Mouse (Mus musculus): ENCODE data around the gene Cfap43. TPM values are rescaled to one million over a fixed set of nuclear protein-coding genes. Genes with fewer than 3 reads are reported as not detected.

Gene Cfap43
- polyA plus RNA-seq, 1 experiment from 2014 or later, result 0.16 TPM

DNA sequence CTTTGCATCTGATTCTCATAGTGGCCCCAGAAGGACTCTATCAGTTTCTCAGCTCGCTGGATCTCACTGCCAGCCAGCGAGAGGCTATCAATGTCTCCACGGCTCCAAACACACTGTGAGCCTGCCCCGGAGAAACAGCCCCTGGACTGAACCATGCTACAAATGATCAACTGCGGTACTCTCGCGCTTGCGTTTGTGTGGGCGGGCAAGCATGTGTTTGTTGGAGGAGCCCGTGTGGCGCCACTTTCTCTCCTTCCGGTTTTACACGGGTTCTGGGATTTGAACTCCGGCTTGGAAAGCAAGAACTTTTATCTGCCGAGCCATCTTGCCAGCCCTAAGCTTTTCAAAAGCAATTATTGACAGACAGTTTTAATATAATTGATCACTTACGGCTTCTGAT is 86.8 kb downstream of the Cfap43 start:
- no peak for ATAC-seq (ENCODE audit: insufficient number of reproducible peaks, insufficient read depth, low FRiP score, low read depth)
- H3K4me3 ChIP-seq (ENCODE audit: control insufficient read depth in 1 of 2, insufficient read depth in 1 of 2, low read depth in 1 of 2, low read length in 2 of 2), result no peak overlapping the region
- no peaks in the 10 kb centered on the region for H3K27me3 ChIP-seq (ENCODE audit: control insufficient read depth, insufficient read depth, low read length)
- no peaks in the 10 kb centered on the region for H3K36me3 ChIP-seq (ENCODE audit: control insufficient read depth, insufficient read depth, low read length)
- no peak overlapping the region for H3K27ac ChIP-seq (replicated peaks in 1 of 2; ENCODE audit: control insufficient read depth in 1 of 2, insufficient read depth in 1 of 2, low read depth in 2 of 2, low read length in 2 of 2)
- 71% methylated on average over 16 of the region's 16 CpGs for WGBS
- H3K9ac ChIP-seq (ENCODE audit: low read length), result no peak overlapping the region
- H3K4me2 ChIP-seq (ENCODE audit: low read length), result no peak overlapping the region
- peaks cover 0 to 1% of the 10 kb centered on the region in 2 experiments; a peak in 2 of 4 replicates for H3K4me1 ChIP-seq (ENCODE audit: control insufficient read depth in 2 of 2, insufficient read depth in 2 of 2, low read length in 2 of 2)
- H3K9me3 ChIP-seq (ENCODE audit: control insufficient read depth, low read length), result no peaks in the 10 kb centered on the region

DNA sequence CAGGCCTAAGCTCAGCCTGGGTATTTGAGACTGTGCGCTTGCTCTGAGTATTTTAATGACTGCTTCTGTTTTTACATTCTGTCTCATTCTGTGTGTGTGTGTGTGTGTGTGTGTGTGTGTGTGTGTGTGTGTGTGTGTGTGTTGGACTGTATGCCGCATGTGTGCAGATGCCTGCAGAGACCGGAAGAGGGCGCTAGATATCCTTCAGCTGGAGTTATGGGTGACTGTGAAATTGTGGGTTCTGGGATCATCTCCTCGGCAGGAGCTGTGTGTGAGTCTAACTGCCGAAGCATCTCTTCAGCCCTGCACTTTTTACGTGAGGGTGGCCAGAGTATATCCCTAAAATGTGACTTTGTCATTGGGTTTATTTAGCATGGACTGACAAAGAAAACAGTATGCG is 88.0 kb downstream of the Cfap43 start:
- Histone ChIP-seq H3K27me3 (ENCODE audit: control insufficient read depth, insufficient read depth, low read length) (no peaks in the 10 kb centered on the region), H3K4me2 (ENCODE audit: low read length) (no peak overlapping the region), H3K4me3 (ENCODE audit: control insufficient read depth in 1 of 2, insufficient read depth in 1 of 2, low read depth in 1 of 2, low read length in 2 of 2) (no peak overlapping the region), H3K9me3 (ENCODE audit: control insufficient read depth, low read length) (no peaks in the 10 kb centered on the region), H3K36me3 (ENCODE audit: control insufficient read depth, insufficient read depth, low read length) (no peaks in the 10 kb centered on the region), H3K4me1 (ENCODE audit: control insufficient read depth in 2 of 2, insufficient read depth in 2 of 2, low read length in 2 of 2) (no peaks in the 10 kb centered on the region), H3K27ac (replicated peaks in 1 of 2; ENCODE audit: control insufficient read depth in 1 of 2, insufficient read depth in 1 of 2, low read depth in 2 of 2, low read length in 2 of 2) (no peak overlapping the region), H3K9ac (ENCODE audit: low read length) (no peak overlapping the region)
- 87% methylated on average over 8 of the region's 8 CpGs for WGBS
- no peak for ATAC-seq (ENCODE audit: insufficient number of reproducible peaks, insufficient read depth, low FRiP score, low read depth)

DNA sequence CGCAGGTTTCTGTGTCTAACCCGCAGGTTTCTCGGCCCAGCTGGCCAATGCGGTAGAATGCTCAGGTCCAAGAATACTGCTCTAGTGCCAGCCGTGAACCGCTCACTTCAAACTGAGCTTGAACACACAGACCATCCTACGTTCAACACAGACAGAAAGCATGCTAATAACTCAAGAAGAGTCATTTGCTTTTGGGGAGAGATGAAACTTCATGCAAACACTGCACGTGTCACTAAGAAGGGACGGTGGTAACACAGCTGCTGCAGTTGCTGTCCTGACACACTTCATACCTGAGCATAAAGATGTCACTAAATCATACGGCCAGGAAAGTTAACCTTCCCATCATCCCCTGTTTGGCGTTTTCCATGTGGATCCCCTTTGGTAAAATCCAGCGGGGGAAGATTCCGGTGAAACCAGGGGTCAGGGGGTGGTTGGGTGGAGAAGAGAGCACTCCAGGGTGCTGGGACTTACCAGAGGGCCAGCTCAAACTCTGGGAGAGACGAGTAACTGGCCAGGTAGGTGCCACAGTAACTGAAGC is 89.1 kb downstream of the Cfap43 start:
- Histone ChIP-seq H3K4me1 (ENCODE audit: control insufficient read depth in 2 of 2, insufficient read depth in 2 of 2, low read length in 2 of 2) (no peaks in the 10 kb centered on the region), H3K4me3 (ENCODE audit: control insufficient read depth in 1 of 2, insufficient read depth in 1 of 2, low read depth in 1 of 2, low read length in 2 of 2) (no peak overlapping the region), H3K27ac (replicated peaks in 1 of 2; ENCODE audit: control insufficient read depth in 1 of 2, insufficient read depth in 1 of 2, low read depth in 2 of 2, low read length in 2 of 2) (no peak overlapping the region), H3K4me2 (ENCODE audit: low read length) (no peak overlapping the region), H3K27me3 (ENCODE audit: control insufficient read depth, insufficient read depth, low read length) (no peaks in the 10 kb centered on the region), H3K9me3 (ENCODE audit: control insufficient read depth, low read length) (no peaks in the 10 kb centered on the region), H3K9ac (ENCODE audit: low read length) (no peak overlapping the region), H3K36me3 (ENCODE audit: control insufficient read depth, insufficient read depth, low read length) (no peaks in the 10 kb centered on the region)
- WGBS, result 79% methylated on average over 14 of the region's 14 CpGs
- no peak for ATAC-seq (ENCODE audit: insufficient number of reproducible peaks, insufficient read depth, low FRiP score, low read depth)

DNA sequence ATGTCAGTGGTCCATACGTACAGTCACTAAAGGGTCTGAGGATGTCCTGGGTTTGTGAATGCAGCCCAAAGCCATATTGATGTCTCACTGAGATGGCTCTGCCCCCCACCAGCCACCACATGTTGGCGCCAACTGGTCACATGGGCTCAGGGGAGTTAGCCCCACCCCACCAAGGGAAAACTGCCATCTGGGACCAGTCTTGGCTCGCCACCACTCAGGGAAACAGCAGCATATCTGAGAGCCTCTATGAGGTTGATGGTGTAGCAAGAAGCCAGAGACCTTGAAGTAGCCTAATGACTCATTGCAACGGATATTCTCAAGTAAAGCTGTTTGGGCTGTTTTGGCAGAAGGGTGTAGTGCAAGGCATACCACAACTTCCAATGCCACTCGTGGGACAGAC is 95.1 kb downstream of the Cfap43 start:
- ATAC-seq (ENCODE audit: insufficient number of reproducible peaks, insufficient read depth, low FRiP score, low read depth), result no peak
- Histone ChIP-seq H3K9ac (ENCODE audit: low read length) (no peak overlapping the region), H3K9me3 (ENCODE audit: control insufficient read depth, low read length) (no peaks in the 10 kb centered on the region), H3K4me2 (ENCODE audit: low read length) (no peak overlapping the region), H3K36me3 (ENCODE audit: control insufficient read depth, insufficient read depth, low read length) (no peaks in the 10 kb centered on the region), H3K27ac (replicated peaks in 1 of 2; ENCODE audit: control insufficient read depth in 1 of 2, insufficient read depth in 1 of 2, low read depth in 2 of 2, low read length in 2 of 2) (no peak overlapping the region), H3K4me3 (ENCODE audit: control insufficient read depth in 1 of 2, insufficient read depth in 1 of 2, low read depth in 1 of 2, low read length in 2 of 2) (no peak overlapping the region), H3K27me3 (ENCODE audit: control insufficient read depth, insufficient read depth, low read length) (peaks cover 7% of the 10 kb centered on the region; the same call in 1 of the 2 replicates), H3K4me1 (ENCODE audit: control insufficient read depth in 2 of 2, insufficient read depth in 2 of 2, low read length in 2 of 2) (no peaks in the 10 kb centered on the region)
- WGBS, result 65% methylated on average over 5 of the region's 5 CpGs

DNA sequence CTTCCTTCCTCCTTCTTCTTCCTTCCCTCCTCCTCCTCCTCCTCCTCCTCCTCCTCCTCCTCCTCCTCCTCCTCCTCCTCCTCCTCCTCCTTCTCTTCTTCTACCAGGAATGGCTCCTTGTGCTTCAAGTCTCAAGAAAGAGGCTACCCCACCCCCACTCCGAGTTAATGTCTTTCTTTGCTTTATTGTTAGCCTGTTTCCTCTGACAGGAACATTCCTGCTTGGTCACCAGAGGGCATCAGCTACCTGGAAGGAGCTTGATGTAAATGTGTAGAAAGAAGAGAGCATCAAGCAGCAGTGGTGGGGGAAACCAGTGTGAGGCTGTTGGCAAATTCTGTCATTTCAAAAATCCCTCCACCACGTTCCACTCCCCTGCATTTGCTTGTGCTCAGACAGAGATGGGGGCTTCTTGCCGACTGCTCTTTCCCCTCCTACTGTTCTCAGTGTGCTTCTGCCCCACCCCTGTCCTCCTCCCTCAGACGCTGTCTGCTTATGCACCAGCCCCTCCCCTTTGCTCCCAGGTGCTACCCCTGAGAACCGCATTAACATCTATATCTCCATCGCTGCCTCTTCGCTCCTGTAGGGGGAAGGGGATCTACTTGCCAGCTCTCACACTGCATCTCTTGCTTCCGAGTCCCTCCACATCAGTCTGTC is 96.8 kb downstream of the Cfap43 start:
- H3K9ac ChIP-seq (ENCODE audit: low read length), result no peak overlapping the region
- no peak overlapping the region for H3K4me3 ChIP-seq (ENCODE audit: control insufficient read depth in 1 of 2, insufficient read depth in 1 of 2, low read depth in 1 of 2, low read length in 2 of 2)
- H3K9me3 ChIP-seq (ENCODE audit: control insufficient read depth, low read length), result no peaks in the 10 kb centered on the region
- no peaks in the 10 kb centered on the region for H3K4me1 ChIP-seq (ENCODE audit: control insufficient read depth in 2 of 2, insufficient read depth in 2 of 2, low read length in 2 of 2)
- H3K27ac ChIP-seq (replicated peaks in 1 of 2; ENCODE audit: control insufficient read depth in 1 of 2, insufficient read depth in 1 of 2, low read depth in 2 of 2, low read length in 2 of 2), result no peak overlapping the region
- no peak overlapping the region for H3K4me2 ChIP-seq (ENCODE audit: low read length)
- H3K36me3 ChIP-seq (ENCODE audit: control insufficient read depth, insufficient read depth, low read length), result no peaks in the 10 kb centered on the region
- WGBS, result 20% methylated on average over 8 of the region's 8 CpGs
- peaks cover 7% of the 10 kb centered on the region; the same call in 1 of the 2 replicates for H3K27me3 ChIP-seq (ENCODE audit: control insufficient read depth, insufficient read depth, low read length)
- ATAC-seq (ENCODE audit: insufficient number of reproducible peaks, insufficient read depth, low FRiP score, low read depth), result no peak

DNA sequence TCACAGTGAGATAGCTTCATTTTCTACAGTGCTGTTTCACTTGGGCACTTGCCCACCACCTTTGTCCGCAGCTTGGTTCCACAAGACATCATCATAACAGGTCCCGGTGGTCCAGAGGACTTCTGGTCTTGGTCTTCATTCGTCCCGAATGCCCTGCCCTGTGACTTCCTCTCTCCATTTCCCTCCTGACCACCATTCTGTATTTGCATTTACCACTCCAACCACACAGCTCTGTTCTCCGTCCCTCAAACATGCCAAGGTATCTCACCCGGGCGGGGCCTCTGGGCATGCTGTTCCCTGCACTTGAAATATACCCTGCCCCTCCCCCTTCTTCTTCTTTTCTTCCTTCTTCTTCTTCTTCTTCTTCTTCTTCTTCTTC is 97.6 kb downstream of the Cfap43 start:
- Histone ChIP-seq H3K27ac (replicated peaks in 1 of 2; ENCODE audit: control insufficient read depth in 1 of 2, insufficient read depth in 1 of 2, low read depth in 2 of 2, low read length in 2 of 2) (no peak overlapping the region), H3K27me3 (ENCODE audit: control insufficient read depth, insufficient read depth, low read length) (peaks cover 7% of the 10 kb centered on the region; the same call in 1 of the 2 replicates), H3K4me2 (ENCODE audit: low read length) (no peak overlapping the region), H3K9me3 (ENCODE audit: control insufficient read depth, low read length) (no peaks in the 10 kb centered on the region), H3K4me1 (ENCODE audit: control insufficient read depth in 2 of 2, insufficient read depth in 2 of 2, low read length in 2 of 2) (no peaks in the 10 kb centered on the region), H3K9ac (ENCODE audit: low read length) (no peak overlapping the region), H3K4me3 (ENCODE audit: control insufficient read depth in 1 of 2, insufficient read depth in 1 of 2, low read depth in 1 of 2, low read length in 2 of 2) (no peak overlapping the region), H3K36me3 (ENCODE audit: control insufficient read depth, insufficient read depth, low read length) (no peaks in the 10 kb centered on the region)
- no peak for ATAC-seq (ENCODE audit: insufficient number of reproducible peaks, insufficient read depth, low FRiP score, low read depth)
- WGBS, result 46% methylated on average over 7 of the region's 7 CpGs

DNA sequence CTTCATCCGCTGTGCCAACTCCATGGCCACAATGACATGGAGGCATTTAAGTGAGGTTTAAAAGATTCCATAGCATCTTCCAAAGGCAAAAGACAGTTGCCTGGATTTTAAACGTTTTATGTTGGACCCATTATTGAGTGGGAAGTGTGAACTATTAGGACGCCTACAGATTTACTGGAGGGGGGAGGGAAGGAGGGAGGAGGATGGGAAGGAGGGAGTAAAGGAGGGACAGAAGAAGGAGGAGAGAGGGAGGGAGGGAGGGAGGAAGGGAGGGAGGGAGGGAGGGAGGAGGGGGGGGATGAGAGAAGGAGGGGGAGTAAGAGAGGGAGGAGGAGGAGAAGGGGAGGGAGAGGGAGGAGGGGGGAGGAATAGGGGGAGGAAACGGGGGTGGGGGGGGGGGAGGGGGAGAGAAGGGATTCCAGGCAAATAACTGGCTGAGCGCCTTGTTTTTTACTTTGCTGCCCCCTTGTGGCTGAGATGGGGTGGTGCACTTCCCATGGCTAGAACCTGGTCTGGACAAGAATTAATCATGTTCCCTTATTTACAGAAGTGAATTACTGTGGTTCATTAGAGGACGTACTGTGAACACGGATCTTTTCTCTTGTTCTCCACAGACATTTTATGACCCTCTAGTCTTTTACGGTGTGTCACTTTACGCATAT is 98.1 kb downstream of the Cfap43 start:
- peaks cover 7% of the 10 kb centered on the region; the same call in 1 of the 2 replicates for H3K27me3 ChIP-seq (ENCODE audit: control insufficient read depth, insufficient read depth, low read length)
- no peak overlapping the region for H3K9ac ChIP-seq (ENCODE audit: low read length)
- H3K4me3 ChIP-seq (ENCODE audit: control insufficient read depth in 1 of 2, insufficient read depth in 1 of 2, low read depth in 1 of 2, low read length in 2 of 2), result no peak overlapping the region
- no peaks in the 10 kb centered on the region for H3K36me3 ChIP-seq (ENCODE audit: control insufficient read depth, insufficient read depth, low read length)
- ATAC-seq (ENCODE audit: insufficient number of reproducible peaks, insufficient read depth, low FRiP score, low read depth), result no peak
- WGBS, result 19% methylated on average over 8 of the region's 9 CpGs
- no peak overlapping the region for H3K27ac ChIP-seq (replicated peaks in 1 of 2; ENCODE audit: control insufficient read depth in 1 of 2, insufficient read depth in 1 of 2, low read depth in 2 of 2, low read length in 2 of 2)
- H3K9me3 ChIP-seq (ENCODE audit: control insufficient read depth, low read length), result no peaks in the 10 kb centered on the region
- H3K4me1 ChIP-seq (ENCODE audit: control insufficient read depth in 2 of 2, insufficient read depth in 2 of 2, low read length in 2 of 2), result no peaks in the 10 kb centered on the region
- no peak overlapping the region for H3K4me2 ChIP-seq (ENCODE audit: low read length)

All from heart, embryonic 14.5 days (tissue).